Mouse (Mus musculus): ENCODE results near the gene Reck.

DNA sequence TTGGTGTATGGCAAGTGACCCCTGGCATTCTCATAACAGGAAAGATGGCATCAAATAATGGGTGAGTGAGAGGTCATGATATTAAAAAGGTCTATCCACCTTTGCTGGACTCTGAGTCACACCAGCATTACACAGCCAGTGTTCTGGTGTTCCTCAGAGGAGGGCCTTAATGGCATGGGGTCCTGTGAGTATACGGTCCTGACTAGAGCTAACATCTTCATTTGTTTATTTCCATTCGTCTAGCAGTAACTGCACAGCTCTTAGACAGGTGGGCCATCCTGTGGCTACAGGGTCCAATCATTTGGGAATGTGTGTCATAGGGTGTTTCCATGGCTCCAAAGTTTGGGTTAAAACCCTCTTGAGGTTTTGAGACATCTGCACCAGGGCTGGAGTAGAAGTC lies 119.0 kb downstream of the Reck start:
- TF ChIP-seq CTCF (conservative IDR thresholded peaks at IDR 0.05; ENCODE audit: insufficient read depth, insufficient read length, low read depth, low read length), result no peak
- no peak for TF ChIP-seq POLR2A (IDR thresholded peaks at IDR 0.05; ENCODE audit: low read depth, low read length)
